Mouse (Mus musculus) lung, embryonic 14.5 days (tissue): ENCODE data around the gene Phf5a. TPM values are rescaled to one million over a fixed set of nuclear protein-coding genes. Genes with fewer than 3 reads are reported as not detected.
A peak's percentile ranks its signal among the peaks of the same experiment; 100 is the strongest.

Source experiments
- ATAC-seq: fragments of 200-750 bp; cut with Nextera tagmentation; 2 replicates; pipeline ENCODE4 v1.8.0; 2017; ENCODE audit warnings: mild to moderate bottlenecking, moderate TSS enrichment, moderate library complexity; ENCODE audit not compliant: insufficient read depth
- DNase-seq: peaks from one replicate; pipeline ENCODE4 v3.0.0-alpha.2; 2015
- H3K27ac ChIP-seq: fragments of 300-500 bp; sonication (generic); 2 replicates; pipeline ENCODE4 v1.5.1; 2014; ENCODE audit warnings: low read depth, mild to moderate bottlenecking, moderate library complexity
- H3K27me3 ChIP-seq: fragments of 300-500 bp; sonication (generic); 2 replicates; pipeline ENCODE4 v1.6.1; 2014; ENCODE audit warnings: low read length, control low read depth; ENCODE audit not compliant: insufficient read depth
- H3K36me3 ChIP-seq: fragments of 300-500 bp; sonication (generic); 2 replicates; pipeline ENCODE4 v1.6.1; 2014; ENCODE audit warnings: control low read depth; ENCODE audit not compliant: insufficient read depth
- H3K4me1 ChIP-seq: fragments of 300-500 bp; sonication (generic); 2 replicates; pipeline ENCODE4 v1.6.1; 2014; ENCODE audit warnings: antibody characterized with exemption, control low read depth; ENCODE audit not compliant: insufficient read depth
- H3K4me2 ChIP-seq: fragments of 300-500 bp; sonication (generic); 2 replicates; pipeline ENCODE4 v1.6.1; 2014; ENCODE audit warnings: mild to moderate bottlenecking
- H3K4me3 ChIP-seq: fragments of 300-500 bp; sonication (generic); 2 replicates; pipeline ENCODE4 v1.5.1; 2014; ENCODE audit warnings: low read depth, low read length
- H3K9ac ChIP-seq: fragments of 300-500 bp; sonication (generic); 2 replicates; pipeline ENCODE4 v1.6.1; 2014
- H3K9me3 ChIP-seq: fragments of 300-500 bp; sonication (generic); 2 replicates; pipeline ENCODE4 v1.6.1; 2016; ENCODE audit warnings: low read depth, low read length, control low read depth
- CTCF ChIP-seq: IDR thresholded peaks from 2 replicates; pipeline ENCODE4 v1.5.1; 2016; ENCODE audit warnings: antibody characterized with exemption, low read depth
- WGBS: fragments of 180-500 bp; shearing (Covaris S2); extraction: QIAGEN DNeasy Blood & Tissue Kit; methylation state at CpG from one replicate; pipeline ENCODE4 v1.1.7; 2014; 5-methylcytosine and 5-hydroxymethylcytosine counted together
- polyA plus RNA-seq: library from polyadenylated mRNA; unstranded; fragments of >200 nt; fragmentation: Nextera tagmentation; extraction: Ambion mirVana; gene quantifications from 2 replicates; pipeline ENCODE4 v1.2.1, GENCODE M21; 2014

Phf5a gene
- polyA plus RNA-seq, 1 experiment from 2014 or later, result 220 TPM

DNA sequence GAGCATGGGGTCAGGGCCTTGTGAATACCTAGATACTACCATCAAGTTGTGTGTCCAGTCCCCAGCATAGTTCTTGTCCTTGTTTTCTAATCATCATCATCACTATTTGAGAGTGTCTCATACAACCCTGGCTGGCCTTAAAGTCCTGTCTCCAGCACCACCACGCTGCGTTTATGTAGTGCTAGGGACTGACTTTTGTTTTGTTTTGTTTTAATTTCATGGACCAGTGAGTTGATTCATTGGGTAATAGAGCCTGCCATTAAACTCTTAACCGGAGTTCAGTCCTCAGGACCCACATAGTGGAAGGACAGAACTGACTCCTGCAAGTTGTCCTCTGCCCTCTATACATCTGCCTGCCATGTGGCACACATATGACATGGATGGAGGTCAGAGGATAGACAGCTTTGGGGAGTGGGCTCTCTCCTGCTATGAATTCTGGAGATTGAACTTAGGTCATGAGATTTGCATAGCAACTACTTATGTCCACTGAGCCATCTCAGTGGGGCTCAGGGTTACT, 13.8 kb upstream of the Phf5a start:
- H3K27me3 ChIP-seq, result no peaks in the 10 kb centered on the region
- ATAC-seq (no peak), DNase-seq (no peak)
- no peaks in the 10 kb centered on the region for H3K4me1 ChIP-seq
- no peak overlapping the region for H3K4me3 ChIP-seq
- no peak overlapping the region for H3K4me2 ChIP-seq
- peaks cover 24% of the 10 kb centered on the region for H3K36me3 ChIP-seq
- H3K27ac ChIP-seq, result no peak overlapping the region
- WGBS, result 87% methylated on average over 3 of the region's 3 CpGs
- no peak overlapping the region for H3K9ac ChIP-seq
- no peak for TF ChIP-seq CTCF
- no peaks in the 10 kb centered on the region for H3K9me3 ChIP-seq

GRCm38 (mm10) chr15:81882348-81882747, 10.6 kb upstream of the Phf5a start:
- no peak overlapping the region for H3K4me3 ChIP-seq
- no peak for ATAC-seq
- H3K36me3 ChIP-seq, result peaks cover 9% of the 10 kb centered on the region; the same call in 1 of the 2 replicates
- WGBS, result 92% methylated on average over 3 of the region's 3 CpGs
- H3K4me2 ChIP-seq, result no peak overlapping the region
- no peaks in the 10 kb centered on the region for H3K27me3 ChIP-seq
- DNase-seq, result no peak
- TF ChIP-seq CTCF, result no peak
- H3K9ac ChIP-seq, result no peak overlapping the region
- H3K27ac ChIP-seq, result no peak overlapping the region
- no peaks in the 10 kb centered on the region for H3K9me3 ChIP-seq
- no peaks in the 10 kb centered on the region for H3K4me1 ChIP-seq

DNA sequence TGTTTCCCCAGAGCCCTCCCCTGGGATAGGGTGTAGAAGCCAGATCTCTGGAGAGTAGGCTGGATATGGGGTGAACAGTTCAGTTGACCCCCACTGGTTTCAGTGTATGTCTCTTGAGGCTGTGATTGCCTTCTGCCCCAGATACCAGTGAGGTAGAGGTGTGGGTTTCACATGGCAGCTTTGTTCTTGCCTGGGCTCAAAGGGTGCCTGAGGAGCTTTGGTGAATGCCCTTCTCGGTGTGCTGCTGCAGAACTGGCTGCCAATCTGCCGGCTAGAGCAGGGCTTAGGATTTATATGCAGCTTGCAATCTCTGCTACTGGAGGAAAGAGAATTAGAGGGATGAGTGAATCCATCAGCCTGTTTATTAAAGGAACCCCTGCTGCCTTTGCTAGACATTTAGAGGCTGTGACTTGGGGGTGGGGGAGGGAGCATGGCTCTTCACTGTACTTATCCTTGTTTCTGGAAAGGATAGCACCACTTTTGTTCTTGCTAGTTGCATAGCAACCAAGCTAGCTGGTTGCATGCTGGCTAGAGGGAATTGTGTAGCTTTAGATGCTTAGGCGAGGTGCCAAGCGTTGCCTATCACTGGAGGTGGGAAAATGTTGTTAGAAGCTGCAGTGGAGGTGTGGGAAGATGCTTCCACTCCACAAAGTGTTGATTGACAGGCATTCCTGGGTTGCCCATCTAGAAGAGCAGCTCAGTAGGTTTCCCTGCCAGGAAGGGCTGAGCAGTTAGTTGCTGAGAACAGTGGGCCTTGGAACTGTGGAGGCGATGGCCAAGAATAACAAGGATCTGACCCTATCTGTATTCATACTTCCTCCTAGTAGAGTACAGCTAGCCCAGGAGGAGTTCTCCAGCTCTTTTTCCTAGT, 8.1 kb upstream of the Phf5a start:
- no peak for TF ChIP-seq CTCF
- no peaks in the 10 kb centered on the region for H3K9me3 ChIP-seq
- no peak overlapping the region for H3K27ac ChIP-seq
- H3K4me3 ChIP-seq, result no peak overlapping the region
- no peaks in the 10 kb centered on the region for H3K4me1 ChIP-seq
- no peak for DNase-seq
- ATAC-seq, result no peak
- H3K4me2 ChIP-seq, result no peak overlapping the region
- 77% methylated on average over 5 of the region's 5 CpGs for WGBS
- no peaks in the 10 kb centered on the region for H3K36me3 ChIP-seq
- no peaks in the 10 kb centered on the region for H3K27me3 ChIP-seq
- no peak overlapping the region for H3K9ac ChIP-seq

DNA sequence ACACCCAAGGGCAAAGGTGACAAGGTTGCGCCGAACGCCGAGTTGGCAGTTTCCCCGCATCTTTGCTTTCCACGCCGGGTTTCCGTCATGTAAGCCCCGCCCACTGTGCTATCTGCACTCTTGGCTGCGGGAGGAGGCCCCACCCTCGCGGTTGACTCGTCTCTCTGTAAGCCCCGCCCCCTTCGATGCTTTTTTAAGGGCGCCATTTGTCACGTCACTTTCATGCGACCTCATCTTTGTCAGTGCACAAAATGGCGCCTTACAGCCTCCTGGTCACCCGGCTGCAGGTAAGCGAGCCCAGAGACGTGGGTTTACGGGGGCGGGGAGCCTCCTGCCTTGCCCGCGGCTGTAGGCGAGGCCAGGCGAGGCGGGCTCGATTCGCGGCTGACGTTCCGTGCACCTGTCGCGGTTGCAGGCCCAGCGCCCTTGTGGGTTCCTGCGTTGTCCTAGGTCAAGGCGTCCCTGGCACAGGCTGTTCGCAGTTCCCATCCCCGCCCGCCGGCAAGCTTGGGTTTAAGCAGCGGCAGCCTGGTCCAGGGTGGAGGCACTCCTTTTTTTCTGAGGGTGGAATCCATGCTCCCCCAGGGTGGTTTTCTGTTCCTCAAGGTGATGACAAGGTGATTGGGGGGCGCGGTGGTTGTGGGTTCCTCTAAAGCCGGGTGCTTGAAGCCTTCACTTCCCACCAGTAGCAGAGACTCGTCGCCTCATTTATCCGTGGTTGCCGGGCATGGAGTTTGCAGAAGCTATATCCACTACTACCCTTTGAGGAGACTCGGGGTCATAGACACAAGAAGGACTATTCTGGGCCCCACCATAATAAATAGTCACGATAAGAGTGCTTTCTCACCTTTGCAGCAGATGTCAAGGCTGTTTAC, 788 bp upstream of the Phf5a start, which contains the start of gene Aco2:
TSS of gene Aco2 (plus strand) at position 48 of the 875 bp plus-strand sequence.
- Histone ChIP-seq H3K4me3 (peak within 1 kb of the TSS; percentile 93), H3K27ac (peak within 1 kb of the TSS; percentile 97), H3K36me3 (peaks cover 36% of the 10 kb centered on the region), H3K9me3 (no peaks in the 10 kb centered on the region), H3K27me3 (no peaks in the 10 kb centered on the region), H3K4me1 (peaks cover 7% of the 10 kb centered on the region; the same call in 1 of the 2 replicates), H3K4me2 (peak within 1 kb of the TSS; percentile 93), H3K9ac (peak within 1 kb of the TSS; percentile 82)
- ATAC-seq (peak; percentile 81), DNase-seq (peak; percentile 100)
- WGBS, result under 1% methylated on average over 53 of the region's 53 CpGs
- no peak for TF ChIP-seq CTCF

GRCm38 (mm10) chr15:81869985-81870384, 1.7 kb downstream of the Phf5a start:
- TF ChIP-seq CTCF, result no peak
- ATAC-seq (no peak), DNase-seq (no peak)
- 96% methylated on average over 5 of the region's 5 CpGs for WGBS
- Histone ChIP-seq H3K4me1 (peaks cover 7% of the 10 kb centered on the region; the same call in 1 of the 2 replicates), H3K4me3 (no peak overlapping the region), H3K36me3 (peaks cover 61% of the 10 kb centered on the region), H3K9ac (no peak overlapping the region), H3K9me3 (no peaks in the 10 kb centered on the region), H3K4me2 (no peak overlapping the region), H3K27me3 (no peaks in the 10 kb centered on the region), H3K27ac (no peak overlapping the region)

DNA sequence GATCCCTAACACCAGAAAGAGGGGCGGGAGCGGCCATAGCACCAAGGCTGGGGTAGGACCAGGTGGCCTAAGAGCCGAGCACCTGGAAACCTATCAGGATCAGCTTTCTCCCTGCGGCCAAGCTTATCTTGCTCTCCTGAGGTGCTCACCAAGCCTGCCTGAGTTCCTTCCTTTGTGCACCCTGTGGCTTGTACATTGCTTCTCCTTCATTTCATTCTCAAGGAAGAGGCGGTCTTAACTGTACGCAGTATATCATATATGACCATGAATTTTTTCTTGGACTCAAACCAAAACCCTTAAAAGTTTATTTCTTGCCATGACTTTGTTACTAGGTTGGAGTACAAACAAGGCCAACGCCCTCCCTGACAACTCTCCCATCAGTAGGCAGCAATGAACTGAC, 7.5 kb downstream of the Phf5a start:
- H3K27me3 ChIP-seq, result no peaks in the 10 kb centered on the region
- H3K4me2 ChIP-seq, result no peak overlapping the region
- no peaks in the 10 kb centered on the region for H3K4me1 ChIP-seq
- H3K4me3 ChIP-seq, result no peak overlapping the region
- H3K27ac ChIP-seq, result no peak overlapping the region
- no peak for TF ChIP-seq CTCF
- no peak for DNase-seq
- peaks cover 52% of the 10 kb centered on the region for H3K36me3 ChIP-seq
- WGBS, result 91% methylated on average over 7 of the region's 7 CpGs
- H3K9ac ChIP-seq, result no peak overlapping the region
- H3K9me3 ChIP-seq, result no peaks in the 10 kb centered on the region
- ATAC-seq, result no peak
